9 mouse cellular contexts compared by ENCODE assay signal in the genomic region with DNA sequence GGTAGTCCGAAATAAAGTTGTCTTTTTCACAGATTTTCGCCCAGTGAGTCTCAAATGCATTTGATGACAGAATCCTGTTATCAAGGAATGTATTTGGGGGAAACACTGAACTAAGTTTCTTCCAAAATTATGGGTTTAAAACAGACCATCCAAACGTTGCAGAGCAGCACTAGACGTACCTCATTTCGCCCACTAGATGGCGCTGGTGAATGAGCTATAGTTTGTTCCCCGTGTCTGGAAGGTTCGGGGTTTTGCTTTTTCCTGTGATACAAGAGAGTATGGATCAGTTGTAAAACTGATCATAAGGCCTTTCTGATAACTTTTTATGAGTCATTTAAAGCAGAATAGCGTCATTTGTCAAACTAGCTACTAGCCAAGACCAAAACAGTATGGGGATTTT.
DNase-seq lines count a peak whose midpoint lies in the region; ATAC-seq lines count a peak whose summit lies in the region.
"Had no signal": no experiment of that assay in that cellular context is flagged by ENCODE, and none has a peak within 500 bp of the region (broad histone marks: within the 10 kb centered on the region; RNA-seq: fewer than 3 reads in every experiment).

No protein-coding gene starts in this region.

- ATAC-seq in midbrain, embryonic 14.5 days (ENCODE audit: low FRiP score, low TSS enrichment), result no peak
- ATAC-seq in midbrain, embryonic 15.5 days (replicated peaks), result no peak
- ATAC-seq in heart, embryonic 15.5 days (replicated peaks; ENCODE audit: insufficient number of reproducible peaks, insufficient read depth, low FRiP score, low read depth), result no peak
- ATAC-seq in activated CD4-positive, CD25-positive, alpha-beta regulatory T cell, adult 4 months, result no peak

- peak; percentile 91 for DNase-seq in midbrain, embryonic 14.5 days
- peak; percentile 34 for DNase-seq in adrenal gland, adult 2 months
- peak; percentile 84 for DNase-seq in embryo, embryonic 10 days (ENCODE audit: low spot score)
- DNase-seq in limb, embryonic 10.5 days (ENCODE audit: low spot score), result peak; percentile 68
- DNase-seq in retina, adult 2 months (ENCODE audit: low read depth, low spot score), result peak; percentile 40

- H3K9ac ChIP-seq in midbrain, embryonic 14.5 days (replicated peaks; ENCODE audit: low read length), result no peak overlapping the region
- H3K9ac ChIP-seq in midbrain, embryonic 15.5 days, result no peak overlapping the region
- no peak overlapping the region for H3K9ac ChIP-seq in heart, embryonic 15.5 days
- H3K9ac ChIP-seq: neural tube, embryonic 13.5 days had no signal

- no peaks in the 10 kb centered on the region for H3K36me3 ChIP-seq in midbrain, embryonic 14.5 days (ENCODE audit: control insufficient read depth, insufficient read depth, low read length)
- H3K36me3 ChIP-seq in midbrain, embryonic 15.5 days (replicated peaks), result no peaks in the 10 kb centered on the region
- H3K36me3 ChIP-seq in heart, embryonic 15.5 days, result no peaks in the 10 kb centered on the region
- no peaks in the 10 kb centered on the region for H3K36me3 ChIP-seq in limb, embryonic 10.5 days
- H3K36me3 ChIP-seq: neural tube, embryonic 13.5 days had no signal

- no peaks in the 10 kb centered on the region; the same call in 1 of the 2 replicates for H3K27me3 ChIP-seq in midbrain, embryonic 14.5 days (ENCODE audit: control insufficient read depth, insufficient read depth, low read length)
- no peaks in the 10 kb centered on the region for H3K27me3 ChIP-seq in midbrain, embryonic 15.5 days (replicated peaks)
- no peaks in the 10 kb centered on the region for H3K27me3 ChIP-seq in heart, embryonic 15.5 days
- H3K27me3 ChIP-seq in limb, embryonic 10.5 days (ENCODE audit: low read depth, poor library complexity, severe bottlenecking), result no peaks in the 10 kb centered on the region
- H3K27me3 ChIP-seq: neural tube, embryonic 13.5 days had no signal

- H3K4me2 ChIP-seq in midbrain, embryonic 14.5 days (ENCODE audit: low read length), result no peak overlapping the region
- H3K4me2 ChIP-seq in midbrain, embryonic 15.5 days, result no peak overlapping the region
- peak overlapping the region; percentile 16 for H3K4me2 ChIP-seq in heart, embryonic 15.5 days
- H3K4me2 ChIP-seq: neural tube, embryonic 13.5 days had no signal

- H3K4me3 ChIP-seq in midbrain, embryonic 14.5 days (replicated peaks; ENCODE audit: low read depth, low read length), result no peak overlapping the region
- no peak overlapping the region for H3K4me3 ChIP-seq in midbrain, embryonic 15.5 days
- H3K4me3 ChIP-seq in heart, embryonic 15.5 days, result no peak overlapping the region
- H3K4me3 ChIP-seq in limb, embryonic 10.5 days, result no peak overlapping the region
- H3K4me3 ChIP-seq: neural tube, embryonic 13.5 days had no signal

- H3K4me1 ChIP-seq in midbrain, embryonic 14.5 days (ENCODE audit: control insufficient read depth, insufficient read depth, low read length), result no peaks in the 10 kb centered on the region; the same call in 1 of the 2 replicates
- H3K4me1 ChIP-seq in midbrain, embryonic 15.5 days, result peaks cover 17% of the 10 kb centered on the region
- H3K4me1 ChIP-seq in heart, embryonic 15.5 days (replicated peaks), result 0 out of 2 replicates have a peak, but pooled peaks cover 2% of the 10 kb centered on the region
- H3K4me1 ChIP-seq in limb, embryonic 10.5 days, result peaks cover 23% of the 10 kb centered on the region

- H3K27ac ChIP-seq in midbrain, embryonic 14.5 days (replicated peaks; ENCODE audit: low read depth, low read length), result no peak overlapping the region
- no peak overlapping the region for H3K27ac ChIP-seq in midbrain, embryonic 15.5 days
- H3K27ac ChIP-seq in heart, embryonic 15.5 days, result no peak overlapping the region
- H3K27ac ChIP-seq in limb, embryonic 10.5 days, result no peak overlapping the region
- H3K27ac ChIP-seq: neural tube, embryonic 13.5 days had no signal

- WGBS in midbrain, embryonic 14.5 days, result 3% methylated on average over 9 of the region's 9 CpGs
- WGBS in midbrain, embryonic 15.5 days, result 4% methylated on average over 9 of the region's 9 CpGs
- WGBS in heart, embryonic 15.5 days, result 2% methylated on average over 9 of the region's 9 CpGs
- 5% methylated on average over 9 of the region's 9 CpGs for WGBS in limb, embryonic 10.5 days

- no peaks in the 10 kb centered on the region for H3K9me3 ChIP-seq in midbrain, embryonic 14.5 days (ENCODE audit: control insufficient read depth, low read length)
- no peaks in the 10 kb centered on the region for H3K9me3 ChIP-seq in midbrain, embryonic 15.5 days
- H3K9me3 ChIP-seq in heart, embryonic 15.5 days (replicated peaks), result no peaks in the 10 kb centered on the region
- no peaks in the 10 kb centered on the region for H3K9me3 ChIP-seq in limb, embryonic 10.5 days (replicated peaks)

Comparison
In these comparisons a context has a peak if more than half of its experiments do, and no peak if none do; other contexts are left out.
1. DNase-seq: peak in every context shown above with its lines; median percentile 91 in midbrain, embryonic 14.5 days; 84 in embryo, embryonic 10 days; 68 in limb, embryonic 10.5 days; 40 in retina, adult 2 months; 34 in adrenal gland, adult 2 months.